10 mouse cellular contexts compared by ENCODE assay signal in the genomic region with DNA sequence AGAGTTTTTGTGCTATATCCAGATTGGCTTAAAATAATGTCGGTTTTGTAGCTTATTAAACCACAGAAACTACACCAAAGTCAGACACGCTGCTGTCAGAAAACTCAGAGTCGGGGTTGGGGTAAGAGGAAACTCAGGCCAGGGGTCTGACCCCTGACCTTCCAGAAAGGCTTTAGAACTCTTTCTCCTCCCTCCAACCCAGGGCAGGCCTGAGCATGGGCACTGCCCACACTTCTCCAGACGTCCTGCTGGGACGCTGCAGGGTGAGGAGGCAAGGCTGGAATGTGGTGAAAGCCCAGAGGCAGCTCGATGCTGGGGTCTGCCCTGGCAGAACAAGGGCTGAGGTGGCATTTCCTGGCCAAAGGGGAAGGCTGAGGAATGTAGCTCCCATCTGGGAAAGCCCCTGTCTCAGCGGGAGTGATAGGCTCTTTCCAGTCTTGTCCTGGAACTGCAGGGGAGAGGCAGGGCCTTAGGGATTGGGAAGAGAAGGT. TPM values are rescaled to one million over a fixed set of nuclear protein-coding genes. Genes with fewer than 3 reads are reported as not detected.
A peak's percentile ranks its signal among the peaks of the same experiment; 100 is the strongest.
DNase-seq lines count a peak whose midpoint lies in the region; ATAC-seq lines count a peak whose summit lies in the region.
"Had no signal": no experiment of that assay in that cellular context is flagged by ENCODE, and none has a peak within 500 bp of the region (broad histone marks: within the 10 kb centered on the region; RNA-seq: fewer than 3 reads in every experiment).

No protein-coding gene starts in this region.

- 8% methylated on average over 7 of the region's 7 CpGs for WGBS in heart, embryonic 13.5 days
- 3% methylated on average over 7 of the region's 7 CpGs for WGBS in hindbrain, embryonic 11.5 days
- 6% methylated on average over 7 of the region's 7 CpGs for WGBS in midbrain, embryonic 16.5 days

- no peaks in the 10 kb centered on the region for H3K36me3 ChIP-seq in heart, embryonic 13.5 days
- no peaks in the 10 kb centered on the region for H3K36me3 ChIP-seq in hindbrain, embryonic 11.5 days (ENCODE audit: control insufficient read depth, insufficient read depth, low read length)
- H3K36me3 ChIP-seq in midbrain, embryonic 16.5 days (ENCODE audit: control insufficient read depth, insufficient read depth, low read length) = no peaks in the 10 kb centered on the region

- H3K4me1 ChIP-seq in heart, embryonic 13.5 days = peaks cover 46% of the 10 kb centered on the region
- 0 out of 2 replicates have a peak, but pooled peaks cover 2% of the 10 kb centered on the region for H3K4me1 ChIP-seq in hindbrain, embryonic 11.5 days (replicated peaks; ENCODE audit: control insufficient read depth, insufficient read depth, low read length)
- peaks cover 14% of the 10 kb centered on the region; the same call in 1 of the 2 replicates for H3K4me1 ChIP-seq in midbrain, embryonic 16.5 days (ENCODE audit: control insufficient read depth, insufficient read depth, low read length)

- H3K9me3 ChIP-seq in heart, embryonic 13.5 days = no peaks in the 10 kb centered on the region
- H3K9me3 ChIP-seq in hindbrain, embryonic 11.5 days (ENCODE audit: control insufficient read depth, low read length) = no peaks in the 10 kb centered on the region
- no peaks in the 10 kb centered on the region for H3K9me3 ChIP-seq in midbrain, embryonic 16.5 days (replicated peaks; ENCODE audit: control insufficient read depth, low read length, poor library complexity, severe bottlenecking)

- ATAC-seq in heart, embryonic 13.5 days (ENCODE audit: extremely low read depth, insufficient number of reproducible peaks, low FRiP score, low TSS enrichment) = no peak
- no peak for ATAC-seq in hindbrain, embryonic 11.5 days (ENCODE audit: low FRiP score)
- no peak for ATAC-seq in midbrain, embryonic 16.5 days
- no peak for ATAC-seq in megakaryocyte, adult 5-6 weeks (ENCODE audit: poor library complexity, severe bottlenecking)

- H3K27me3 ChIP-seq in heart, embryonic 13.5 days (replicated peaks) = peaks cover 80% of the 10 kb centered on the region
- peaks cover 37% of the 10 kb centered on the region for H3K27me3 ChIP-seq in hindbrain, embryonic 11.5 days (ENCODE audit: control insufficient read depth, insufficient read depth, low read length)
- H3K27me3 ChIP-seq in midbrain, embryonic 16.5 days (ENCODE audit: control insufficient read depth, insufficient read depth, low read depth, low read length) = peaks cover 15% of the 10 kb centered on the region

- H3K9ac ChIP-seq in heart, embryonic 13.5 days = peak overlapping the region; percentile 81
- H3K9ac ChIP-seq in hindbrain, embryonic 11.5 days (ENCODE audit: low read depth, low read length) = no peak overlapping the region; the same call in 1 of the 2 replicates
- H3K9ac ChIP-seq in midbrain, embryonic 16.5 days (ENCODE audit: low read depth, low read length) = peak overlapping the region; percentile 72

- H3K4me3 ChIP-seq in heart, embryonic 13.5 days = peak overlapping the region; percentile 59
- H3K4me3 ChIP-seq in hindbrain, embryonic 11.5 days (ENCODE audit: low read depth, low read length) = peak overlapping the region; percentile 45
- H3K4me3 ChIP-seq in midbrain, embryonic 16.5 days (ENCODE audit: low read depth, low read length) = peak overlapping the region; percentile 54

- DNase-seq in heart, adult 9 months (ENCODE audit: low spot score in 2 of 2) = no peak
- DNase-seq in R1 (ENCODE audit: low read depth, low spot score) = peak; percentile 37
- no peak for DNase-seq in hindbrain, embryonic 11.5 days (ENCODE audit: low spot score)
- DNase-seq in ovary, postnatal 14 days (ENCODE audit: low spot score) = no peak
- no peak for DNase-seq in urinary bladder, postnatal 10 days (ENCODE audit: low spot score)
- DNase-seq: thymus, adult 2 months had no signal

- H3K27ac ChIP-seq in heart, embryonic 13.5 days (replicated peaks) = no peak overlapping the region
- H3K27ac ChIP-seq in hindbrain, embryonic 11.5 days (ENCODE audit: low read depth, low read length) = no peak overlapping the region
- H3K27ac ChIP-seq in midbrain, embryonic 16.5 days (ENCODE audit: low read length) = no peak overlapping the region

- H3K4me2 ChIP-seq in heart, embryonic 13.5 days = peak overlapping the region; percentile 93
- peak overlapping the region; percentile 96 for H3K4me2 ChIP-seq in hindbrain, embryonic 11.5 days (replicated peaks; ENCODE audit: low read depth, low read length)
- peak overlapping the region; percentile 98 for H3K4me2 ChIP-seq in midbrain, embryonic 16.5 days (ENCODE audit: low read length)

RNA-seq across cellular contexts. Expression of gene 3100002H09Rik, which starts 34.6 kb away (rescaled TPM):
- 0.17 TPM in 1 of 2 replicates, not detected in the other for polyA plus RNA-seq in heart, embryonic 13.5 days (2015; fragmentation: Nextera tagmentation; extraction: Ambion mirVana)
- polyA plus RNA-seq in hindbrain, embryonic 11.5 days (2014; fragmentation: Nextera tagmentation; extraction: Ambion mirVana) = 0.40 and 0.53 TPM in 2 replicates
- 1.1 and 1.5 TPM in 2 replicates for polyA plus RNA-seq in midbrain, embryonic 16.5 days (2015; fragmentation: Nextera tagmentation; extraction: Ambion mirVana)
- total RNA-seq in megakaryocyte, adult 5-6 weeks (2015) = not detected in 2 replicates
- total RNA-seq in megakaryocyte, adult 5-6 weeks (2017) = not detected in 2 replicates
- total RNA-seq: heart, postnatal 14 days had no signal
- polyA plus RNA-seq: thymus, adult 2 months had no signal
